Comparison of ENCODE assay signal across 23 mouse cellular contexts in the genomic region with DNA sequence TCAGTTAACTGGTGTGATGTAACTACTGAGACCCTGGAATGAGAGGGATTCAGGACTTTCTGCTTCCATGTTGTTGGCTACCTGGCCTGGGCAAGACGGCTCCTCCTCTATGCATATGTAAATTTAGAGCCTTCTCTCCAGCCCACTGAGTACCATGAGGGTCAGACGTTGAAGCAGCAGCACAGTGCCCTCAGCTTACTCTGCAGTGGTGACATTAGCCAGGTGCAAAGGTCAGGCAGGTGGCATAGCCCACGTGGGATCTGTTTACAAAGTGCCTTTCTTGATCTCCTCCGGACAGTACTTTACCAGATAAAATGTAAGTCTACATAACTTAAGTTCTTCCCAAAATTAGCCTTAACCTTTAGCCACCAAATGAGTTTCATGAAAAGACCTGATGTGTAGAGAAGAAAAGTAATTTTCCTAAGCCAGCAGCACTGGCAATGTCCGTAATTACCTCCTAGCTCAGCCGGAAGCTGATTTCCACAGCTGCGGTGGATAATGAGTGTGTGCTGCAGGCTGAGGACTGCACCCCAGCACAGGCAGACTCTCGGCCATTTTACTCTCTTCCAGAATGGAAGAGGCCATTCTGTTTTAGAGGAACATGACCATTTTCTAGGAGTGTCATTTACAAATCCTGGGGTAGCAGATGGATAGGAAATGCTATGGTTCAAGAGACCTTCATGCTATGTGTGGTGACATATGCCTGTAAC.
A peak's percentile ranks its signal among the peaks of the same experiment; 100 is the strongest.
DNase-seq lines count a peak whose midpoint lies in the region; ATAC-seq and TF ChIP-seq lines count a peak whose summit lies in the region.
"Had no signal": no experiment of that assay in that cellular context is flagged by ENCODE, and none has a peak within 500 bp of the region (broad histone marks: within the 10 kb centered on the region; RNA-seq: fewer than 3 reads in every experiment).

No protein-coding gene starts in this region.

- H3K4me1 ChIP-seq in forebrain, postnatal 0 days (ENCODE audit: insufficient read depth), result peaks cover 6% of the 10 kb centered on the region
- peaks cover 7% of the 10 kb centered on the region; the same call in 1 of the 2 replicates for H3K4me1 ChIP-seq in forebrain, embryonic 15.5 days
- H3K4me1 ChIP-seq in liver, adult 2 months (ENCODE audit: control insufficient read depth, insufficient read depth, low read length), result peaks cover 3% of the 10 kb centered on the region
- no peaks in the 10 kb centered on the region for H3K4me1 ChIP-seq in liver, embryonic 11.5 days (replicated peaks; ENCODE audit: control insufficient read depth, insufficient read depth, low read length)
- H3K4me1 ChIP-seq in embryonic facial prominence, embryonic 10.5 days, result peaks cover 14% of the 10 kb centered on the region
- H3K4me1 ChIP-seq in intestine, postnatal 0 days (replicated peaks; ENCODE audit: control insufficient read depth, insufficient read depth, low read length), result no peaks in the 10 kb centered on the region
- H3K4me1 ChIP-seq: liver, embryonic 13.5 days had no signal

- 51% methylated on average over 8 of the region's 8 CpGs for WGBS in forebrain, postnatal 0 days
- WGBS in forebrain, embryonic 15.5 days, result 55% methylated on average over 8 of the region's 8 CpGs
- WGBS in liver, adult 2 months, result 62% methylated on average over 8 of the region's 8 CpGs
- WGBS in liver, embryonic 11.5 days, result 72% methylated on average over 8 of the region's 8 CpGs
- WGBS in embryonic facial prominence, embryonic 10.5 days, result 54% methylated on average over 8 of the region's 8 CpGs
- WGBS in intestine, postnatal 0 days, result 39% methylated on average over 8 of the region's 8 CpGs

- H3K27me3 ChIP-seq in forebrain, postnatal 0 days (ENCODE audit: insufficient read depth, low read length), result no peaks in the 10 kb centered on the region
- H3K27me3 ChIP-seq in forebrain, embryonic 15.5 days, result no peaks in the 10 kb centered on the region
- H3K27me3 ChIP-seq in liver, adult 2 months (ENCODE audit: control insufficient read depth, insufficient read depth, low read length), result no peaks in the 10 kb centered on the region
- H3K27me3 ChIP-seq in liver, embryonic 11.5 days (replicated peaks; ENCODE audit: control insufficient read depth, insufficient read depth, low read length), result no peaks in the 10 kb centered on the region
- H3K27me3 ChIP-seq in embryonic facial prominence, embryonic 10.5 days (replicated peaks; ENCODE audit: low read depth, poor library complexity, severe bottlenecking), result no peaks in the 10 kb centered on the region
- no peaks in the 10 kb centered on the region for H3K27me3 ChIP-seq in intestine, postnatal 0 days (replicated peaks; ENCODE audit: control insufficient read depth, insufficient read depth, low read length)
- H3K27me3 ChIP-seq: embryonic facial prominence, embryonic 13.5 days; heart, embryonic 13.5 days; liver, embryonic 13.5 days; megakaryocyte, embryonic 14.5 days had no signal

- no peak for TF ChIP-seq POLR2A in liver, adult 2 months (IDR thresholded peaks at IDR 0.05; ENCODE audit: extremely low read depth, insufficient read depth, low read length)

- H3K79me2 ChIP-seq in liver, adult 2 months (ENCODE audit: control insufficient read depth, insufficient read depth, low read length), result no peaks in the 10 kb centered on the region

- peaks cover 8% of the 10 kb centered on the region; the same call in 1 of the 2 replicates for H3K36me3 ChIP-seq in forebrain, postnatal 0 days (ENCODE audit: insufficient read depth)
- peaks cover 6% of the 10 kb centered on the region for H3K36me3 ChIP-seq in forebrain, embryonic 15.5 days
- H3K36me3 ChIP-seq in liver, adult 2 months (ENCODE audit: control insufficient read depth, insufficient read depth, low read length), result peaks cover 6% of the 10 kb centered on the region; the same call in 1 of the 2 replicates
- 0 out of 2 replicates have a peak, but pooled peaks cover 2% of the 10 kb centered on the region for H3K36me3 ChIP-seq in liver, embryonic 11.5 days (ENCODE audit: control insufficient read depth, insufficient read depth, low read length)
- H3K36me3 ChIP-seq in embryonic facial prominence, embryonic 10.5 days (replicated peaks), result peaks cover 29% of the 10 kb centered on the region
- peaks cover 32% of the 10 kb centered on the region for H3K36me3 ChIP-seq in intestine, postnatal 0 days (ENCODE audit: control insufficient read depth, insufficient read depth)

- peak overlapping the region; percentile 45; the same call in 1 of the 2 replicates for H3K27ac ChIP-seq in forebrain, postnatal 0 days (ENCODE audit: low read depth, low read length)
- no peak overlapping the region for H3K27ac ChIP-seq in forebrain, embryonic 15.5 days (replicated peaks)
- H3K27ac ChIP-seq in liver, adult 2 months (replicated peaks; ENCODE audit: insufficient read depth, low read depth, low read length), result no peak overlapping the region
- no peak overlapping the region for H3K27ac ChIP-seq in liver, embryonic 11.5 days (ENCODE audit: low read depth, low read length)
- H3K27ac ChIP-seq in embryonic facial prominence, embryonic 10.5 days (replicated peaks), result no peak overlapping the region
- H3K27ac ChIP-seq in intestine, postnatal 0 days (ENCODE audit: low read depth, low read length), result no peak overlapping the region
- H3K27ac ChIP-seq: embryonic facial prominence, embryonic 13.5 days; heart, embryonic 13.5 days; liver, embryonic 13.5 days had no signal

- no peak for DNase-seq in forebrain, postnatal 0 days
- DNase-seq in liver, adult 2 months (ENCODE audit: extremely low read depth, low read depth, low spot score), result peak; percentile 72
- no peak for DNase-seq in liver, embryonic 11.5 days (ENCODE audit: low spot score)
- DNase-seq in embryonic facial prominence, embryonic 10.5 days (ENCODE audit: low spot score), result peak; percentile 21
- DNase-seq in embryo, embryonic 10 days (ENCODE audit: low spot score), result no peak
- DNase-seq in frontal cortex, postnatal 36 days (ENCODE audit: low spot score in 2 of 2), result no peak
- DNase-seq: cerebellum, adult 18-20 months; cerebellum, postnatal 14 days; gastrocnemius, postnatal 14 days; heart, adult 18-20 months; kidney, adult 9 months; layer of hippocampus, postnatal 36 days; liver, embryonic 13.5 days; lung, embryonic 14.5 days; midbrain, embryonic 14.5 days; thymus, adult 18-20 months; thymus, postnatal 36 days had no signal

- peak; percentile 50; the same call in 1 of the 2 replicates for ATAC-seq in forebrain, postnatal 0 days
- ATAC-seq in forebrain, embryonic 15.5 days (replicated peaks), result no peak
- no peak; the same call in 1 of the 2 replicates for ATAC-seq in liver, embryonic 11.5 days (replicated peaks; ENCODE audit: low FRiP score)
- peak; percentile 84 for ATAC-seq in intestine, postnatal 0 days

- no peak overlapping the region for H3K4me3 ChIP-seq in forebrain, postnatal 0 days (ENCODE audit: low read depth, low read length)
- no peak overlapping the region for H3K4me3 ChIP-seq in forebrain, embryonic 15.5 days
- no peak overlapping the region for H3K4me3 ChIP-seq in liver, adult 2 months (ENCODE audit: insufficient read depth, low read depth, low read length)
- no peak overlapping the region for H3K4me3 ChIP-seq in liver, embryonic 11.5 days (ENCODE audit: low read depth, low read length)
- no peak overlapping the region for H3K4me3 ChIP-seq in embryonic facial prominence, embryonic 10.5 days
- no peak overlapping the region for H3K4me3 ChIP-seq in intestine, postnatal 0 days (ENCODE audit: low read depth, low read length)
- H3K4me3 ChIP-seq: embryonic facial prominence, embryonic 13.5 days; erythroblast, embryonic 14.5 days; heart, embryonic 13.5 days; liver, embryonic 13.5 days; megakaryocyte, embryonic 14.5 days had no signal

- H3K9ac ChIP-seq in forebrain, postnatal 0 days, result no peak overlapping the region
- H3K9ac ChIP-seq in forebrain, embryonic 15.5 days (replicated peaks), result no peak overlapping the region
- H3K9ac ChIP-seq in liver, adult 2 months (ENCODE audit: low read depth, low read length), result no peak overlapping the region
- H3K9ac ChIP-seq in liver, embryonic 11.5 days (ENCODE audit: low read depth, low read length), result no peak overlapping the region
- no peak overlapping the region for H3K9ac ChIP-seq in intestine, postnatal 0 days (ENCODE audit: low read depth, low read length)
- H3K9ac ChIP-seq: embryonic facial prominence, embryonic 13.5 days; heart, embryonic 13.5 days; liver, embryonic 13.5 days; lung, embryonic 14.5 days had no signal

- no peaks in the 10 kb centered on the region for H3K9me3 ChIP-seq in forebrain, postnatal 0 days (ENCODE audit: low read length)
- H3K9me3 ChIP-seq in forebrain, embryonic 15.5 days, result no peaks in the 10 kb centered on the region
- no peaks in the 10 kb centered on the region for H3K9me3 ChIP-seq in liver, embryonic 11.5 days (ENCODE audit: control insufficient read depth, low read length)
- H3K9me3 ChIP-seq in embryonic facial prominence, embryonic 10.5 days, result no peaks in the 10 kb centered on the region
- H3K9me3 ChIP-seq in intestine, postnatal 0 days (ENCODE audit: control insufficient read depth), result no peaks in the 10 kb centered on the region
- H3K9me3 ChIP-seq: embryonic facial prominence, embryonic 13.5 days; heart, embryonic 13.5 days; liver, embryonic 13.5 days; megakaryocyte, embryonic 14.5 days had no signal

- H3K4me2 ChIP-seq in forebrain, postnatal 0 days (ENCODE audit: low read depth), result no peak overlapping the region
- H3K4me2 ChIP-seq in forebrain, embryonic 15.5 days (replicated peaks), result no peak overlapping the region
- H3K4me2 ChIP-seq in liver, embryonic 11.5 days, result no peak overlapping the region
- H3K4me2 ChIP-seq in intestine, postnatal 0 days (replicated peaks; ENCODE audit: low read depth), result 0 out of 2 replicates have a peak overlapping the region, but pooled peaks have one; percentile 6
- H3K4me2 ChIP-seq: embryonic facial prominence, embryonic 13.5 days; heart, embryonic 13.5 days; liver, embryonic 13.5 days; lung, embryonic 14.5 days had no signal

- no peak for TF ChIP-seq CTCF in forebrain, postnatal 0 days (IDR thresholded peaks at IDR 0.05; ENCODE audit: low read depth)
- no peak for TF ChIP-seq CTCF in liver, adult 2 months (IDR thresholded peaks at IDR 0.05; ENCODE audit: low read depth, low read length)
- TF ChIP-seq CTCF in intestine, postnatal 0 days (IDR thresholded peaks at IDR 0.05; ENCODE audit: low read depth), result no peak

Comparison
In these comparisons a context has a peak if more than half of its experiments do, and no peak if none do; other contexts are left out.
1. ATAC-seq: peak in forebrain, postnatal 0 days (single experiment) and intestine, postnatal 0 days (single experiment); none in forebrain, embryonic 15.5 days (single experiment) and liver, embryonic 11.5 days (single experiment).
2. DNase-seq: peak in liver, adult 2 months (single experiment) and embryonic facial prominence, embryonic 10.5 days (single experiment); none in forebrain, postnatal 0 days (single experiment), liver, embryonic 11.5 days (single experiment), embryo, embryonic 10 days (single experiment) and frontal cortex, postnatal 36 days (0 of 2).